ENCODE assay signal across 8 mouse cellular contexts in genomic region chrX:153500047-153500345, GRCm38 (mm10). TPM values are rescaled to one million over a fixed set of nuclear protein-coding genes. Genes with fewer than 3 reads are reported as not detected.
DNase-seq lines count a peak whose midpoint lies in the region; ATAC-seq and TF ChIP-seq lines count a peak whose summit lies in the region.

No protein-coding gene starts in this region.

- peaks cover 10% of the 10 kb centered on the region for H3K36me3 ChIP-seq in hindbrain, embryonic 10.5 days
- no peaks in the 10 kb centered on the region for H3K36me3 ChIP-seq in liver, postnatal 0 days (replicated peaks; ENCODE audit: insufficient read depth, low read length)

- H3K27ac ChIP-seq in hindbrain, embryonic 10.5 days = peak overlapping the region; percentile 95
- H3K27ac ChIP-seq in liver, postnatal 0 days (ENCODE audit: low read depth) = no peak overlapping the region

- WGBS in hindbrain, embryonic 10.5 days = 21% methylated on average over 12 of the region's 12 CpGs
- 36% methylated on average over 12 of the region's 12 CpGs for WGBS in liver, postnatal 0 days (ENCODE audit: insufficient replicate concordance)

- peak overlapping the region; percentile 80 for H3K4me2 ChIP-seq in liver, postnatal 0 days (ENCODE audit: low read depth, low read length)

- 0 out of 2 replicates have a peak, but pooled peaks cover 9% of the 10 kb centered on the region for H3K9me3 ChIP-seq in hindbrain, embryonic 10.5 days
- H3K9me3 ChIP-seq in liver, postnatal 0 days (ENCODE audit: low read length) = no peaks in the 10 kb centered on the region

- H3K4me3 ChIP-seq in hindbrain, embryonic 10.5 days = peak overlapping the region; percentile 68
- peak overlapping the region; percentile 15; the same call in 1 of the 2 replicates for H3K4me3 ChIP-seq in liver, postnatal 0 days (ENCODE audit: low read depth, low read length)

- peak; percentile 0 to 14 for DNase-seq in heart, adult 18-20 months
- no peak for DNase-seq in heart, adult 9 months (ENCODE audit: low spot score in 2 of 2)
- peak; percentile 3 for DNase-seq in thymus, postnatal 14 days
- DNase-seq in thymus, postnatal 0 days (ENCODE audit: low spot score) = no peak
- DNase-seq in hindbrain, embryonic 10.5 days (ENCODE audit: low spot score) = peak; percentile 32
- no peak for DNase-seq in liver, postnatal 0 days
- DNase-seq in spleen, postnatal 36 days (ENCODE audit: low spot score in 2 of 2) = no peak
- no peak for DNase-seq in right cerebral cortex, postnatal 36 days (ENCODE audit: low spot score in 2 of 2)

- no peak for TF ChIP-seq EP300 in liver, postnatal 0 days (IDR thresholded peaks at IDR 0.05; ENCODE audit: low read depth)

- H3K9ac ChIP-seq in liver, postnatal 0 days (replicated peaks) = no peak overlapping the region

- no peak for TF ChIP-seq CTCF in liver, postnatal 0 days (IDR thresholded peaks at IDR 0.05; ENCODE audit: low read depth)

- peaks cover 12% of the 10 kb centered on the region; the same call in 1 of the 2 replicates for H3K4me1 ChIP-seq in hindbrain, embryonic 10.5 days (replicated peaks)
- H3K4me1 ChIP-seq in liver, postnatal 0 days (ENCODE audit: insufficient read depth) = peaks cover 7% of the 10 kb centered on the region; the same call in 1 of the 2 replicates

- no peaks in the 10 kb centered on the region for H3K27me3 ChIP-seq in hindbrain, embryonic 10.5 days (ENCODE audit: insufficient read depth, poor library complexity, severe bottlenecking)
- no peaks in the 10 kb centered on the region for H3K27me3 ChIP-seq in liver, postnatal 0 days (ENCODE audit: insufficient read depth, low read length)

- ATAC-seq in liver, postnatal 0 days = no peak

RNA-seq across cellular contexts. Expression of gene Ubqln2, which starts 2.0 kb away (rescaled TPM):
- total RNA-seq in heart, adult 18-20 months (2021) = 10 to 100 TPM; 23.0 to 27.2 TPM
- 8.7 and 9.2 TPM in 2 replicates for polyA plus RNA-seq in thymus, postnatal 0 days (2015; fragmentation: Nextera tagmentation; extraction: Ambion mirVana)
- 35.4 and 38.4 TPM in 2 replicates for polyA plus RNA-seq in hindbrain, embryonic 10.5 days (2016; fragmentation: Nextera tagmentation; extraction: Ambion mirVana)
- 2.8 and 3.1 TPM in 2 replicates for polyA plus RNA-seq in liver, postnatal 0 days (2015; fragmentation: Nextera tagmentation; extraction: Ambion mirVana)

RNA-seq across cellular contexts. Expression of gene Cypt3, which starts 58.4 kb away (rescaled TPM):
- total RNA-seq in heart, adult 18-20 months (2021) = not detected
- not detected in 2 replicates for polyA plus RNA-seq in thymus, postnatal 0 days (2015; fragmentation: Nextera tagmentation; extraction: Ambion mirVana)
- 0.26 TPM in 1 of 2 replicates, not detected in the other for polyA plus RNA-seq in hindbrain, embryonic 10.5 days (2016; fragmentation: Nextera tagmentation; extraction: Ambion mirVana)
- polyA plus RNA-seq in liver, postnatal 0 days (2015; fragmentation: Nextera tagmentation; extraction: Ambion mirVana) = not detected in 2 replicates

Comparison
In these comparisons a context has a peak if more than half of its experiments do, and no peak if none do; other contexts are left out.
1. DNase-seq: peak in heart, adult 18-20 months (2 of 2), thymus, postnatal 14 days (single experiment) and hindbrain, embryonic 10.5 days (single experiment); none in heart, adult 9 months (0 of 2), thymus, postnatal 0 days (single experiment), liver, postnatal 0 days (single experiment), spleen, postnatal 36 days (0 of 2) and right cerebral cortex, postnatal 36 days (0 of 2).